In genomic region chr11:106215927-106216729, GRCm38 (mm10) we compare ENCODE assay signal across 8 mouse cellular contexts. TPM values are rescaled to one million over a fixed set of nuclear protein-coding genes. Genes with fewer than 3 reads are reported as not detected.
DNase-seq lines count a peak whose midpoint lies in the region; ATAC-seq and TF ChIP-seq lines count a peak whose summit lies in the region.

Ccdc47 (minus strand) TSS chr11:106216344.

- H3K27ac ChIP-seq in heart, embryonic 10.5 days, result peak within 1 kb of the TSS; percentile 97
- peak within 1 kb of the TSS; percentile 98 for H3K27ac ChIP-seq in kidney, embryonic 15.5 days
- H3K27ac ChIP-seq in stomach, embryonic 14.5 days (ENCODE audit: low read length), result peak within 1 kb of the TSS; percentile 98

- H3K9ac ChIP-seq in kidney, embryonic 15.5 days, result peak within 1 kb of the TSS; percentile 99
- H3K9ac ChIP-seq in stomach, embryonic 14.5 days (replicated peaks; ENCODE audit: low read depth, low read length), result peak within 1 kb of the TSS; percentile 91

- TF ChIP-seq CTCF in C2C12 (IDR thresholded peaks at IDR 0.05; ENCODE audit: control insufficient read depth, insufficient read depth, insufficient read length), result no peak

- H3K9me3 ChIP-seq in heart, embryonic 10.5 days, result no peaks in the 10 kb centered on the region
- H3K9me3 ChIP-seq in kidney, embryonic 15.5 days (replicated peaks), result no peaks in the 10 kb centered on the region
- no peaks in the 10 kb centered on the region for H3K9me3 ChIP-seq in stomach, embryonic 14.5 days (ENCODE audit: control insufficient read depth, low read depth, low read length)

- H3K27me3 ChIP-seq in C2C12 (ENCODE audit: control insufficient read depth, insufficient read depth, insufficient read length), result no peaks in the 10 kb centered on the region
- no peaks in the 10 kb centered on the region for H3K27me3 ChIP-seq in heart, embryonic 10.5 days (ENCODE audit: insufficient read depth, poor library complexity, severe bottlenecking)
- no peaks in the 10 kb centered on the region for H3K27me3 ChIP-seq in kidney, embryonic 15.5 days
- no peaks in the 10 kb centered on the region for H3K27me3 ChIP-seq in stomach, embryonic 14.5 days (ENCODE audit: control insufficient read depth, insufficient read depth, low read length)

- peak within 1 kb of the TSS; percentile 94 for H3ac ChIP-seq in C2C12 (ENCODE audit: control insufficient read depth, insufficient read length, low read depth)

- peak within 1 kb of the TSS; percentile 99 for H3K4me3 ChIP-seq in C2C12 (ENCODE audit: insufficient read depth, poor library complexity, severe bottlenecking)
- H3K4me3 ChIP-seq in heart, embryonic 10.5 days, result peak within 1 kb of the TSS; percentile 93
- H3K4me3 ChIP-seq in kidney, embryonic 15.5 days (replicated peaks), result peak within 1 kb of the TSS; percentile 97
- peak within 1 kb of the TSS; percentile 73 for H3K4me3 ChIP-seq in stomach, embryonic 14.5 days (ENCODE audit: low read depth, low read length)

- H3K4me2 ChIP-seq in kidney, embryonic 15.5 days, result peak within 1 kb of the TSS; percentile 66
- peak within 1 kb of the TSS; percentile 77 for H3K4me2 ChIP-seq in stomach, embryonic 14.5 days (replicated peaks; ENCODE audit: low read depth, low read length)

- under 1% methylated on average over 46 of the region's 46 CpGs for WGBS in heart, embryonic 10.5 days
- 0% methylated on average over 46 of the region's 46 CpGs for WGBS in kidney, embryonic 15.5 days
- WGBS in stomach, embryonic 14.5 days, result under 1% methylated on average over 46 of the region's 46 CpGs

- peaks cover 77% of the 10 kb centered on the region for H3K79me3 ChIP-seq in C2C12 (ENCODE audit: low read depth)

- peaks cover 21% of the 10 kb centered on the region for H3K4me1 ChIP-seq in heart, embryonic 10.5 days
- H3K4me1 ChIP-seq in kidney, embryonic 15.5 days, result peaks cover 28% of the 10 kb centered on the region
- H3K4me1 ChIP-seq in stomach, embryonic 14.5 days (ENCODE audit: control insufficient read depth, insufficient read depth, low read length), result peaks cover 16% of the 10 kb centered on the region

- peak; percentile 100 for DNase-seq in brain, adult 2 months (ENCODE audit: low read depth, low spot score)
- peak; percentile 99 for DNase-seq in heart, embryonic 10.5 days (ENCODE audit: low spot score)
- peak; percentile 97 for DNase-seq in liver

- H3K36me3 ChIP-seq in C2C12 (ENCODE audit: control insufficient read depth, insufficient read depth), result peaks cover 34% of the 10 kb centered on the region
- peaks cover 21% of the 10 kb centered on the region for H3K36me3 ChIP-seq in heart, embryonic 10.5 days
- peaks cover 24% of the 10 kb centered on the region for H3K36me3 ChIP-seq in kidney, embryonic 15.5 days
- peaks cover 18% of the 10 kb centered on the region for H3K36me3 ChIP-seq in stomach, embryonic 14.5 days (ENCODE audit: control insufficient read depth, insufficient read depth, low read length)

- H3K79me2 ChIP-seq in C2C12 (ENCODE audit: control insufficient read depth, insufficient read depth), result peaks cover 97% of the 10 kb centered on the region

- ATAC-seq in erythroblast, adult 5-6 weeks (replicated peaks; ENCODE audit: low FRiP score, poor library complexity, severe bottlenecking), result peak; percentile 87
- peak; percentile 98 for ATAC-seq in kidney, embryonic 15.5 days (replicated peaks; ENCODE audit: low FRiP score)
- peak; percentile 93 for ATAC-seq in monocyte, adult 5-6 weeks (replicated peaks; ENCODE audit: insufficient number of reproducible peaks, low FRiP score, low TSS enrichment, poor library complexity, severe bottlenecking)
- peak; percentile 98 for ATAC-seq in stomach, embryonic 14.5 days (ENCODE audit: insufficient number of reproducible peaks, insufficient read depth, low FRiP score, low read depth)

TF ChIP-seq in C2C12, 6 proteins besides CTCF, POLR2A, EP300 and RAD21:
- TF ChIP-seq FOSL1 (IDR thresholded peaks at IDR 0.05; ENCODE audit: insufficient read depth, low read length, poor library complexity, severe bottlenecking) (no peak), MYOG (IDR thresholded peaks at IDR 0.05; ENCODE audit: control insufficient read depth, extremely low read depth, insufficient read length) (no peak), MYOD1 (IDR thresholded peaks at IDR 0.05; ENCODE audit: control insufficient read depth, insufficient read length, low read depth) (no peak), USF1 (IDR thresholded peaks at IDR 0.05; ENCODE audit: low read depth) (no peak), CEBPB (IDR thresholded peaks at IDR 0.05; ENCODE audit: low read depth) (peak; percentile 94), MAX (IDR thresholded peaks at IDR 0.05) (peak; percentile 96)
TF ChIP-seq in C2C12: peak in this region for 2.

RNA-seq across cellular contexts. Expression of gene Ccdc47, which starts in this region (rescaled TPM):
- 16.6 TPM for polyA plus RNA-seq in C2C12 (2012; fragmentation: generic; extraction: Trizol)
- total RNA-seq in erythroblast, adult 5-6 weeks (2015; ENCODE audit: low replicate concordance), result 11.5 and 15.2 TPM in 2 replicates
- 38.8 and 57.4 TPM in 2 replicates for total RNA-seq in erythroblast, adult 5-6 weeks (2017; ENCODE audit: low replicate concordance)
- 85.0 and 91.2 TPM in 2 replicates for polyA plus RNA-seq in heart, embryonic 10.5 days (2016; fragmentation: Nextera tagmentation; extraction: Ambion mirVana)
- polyA plus RNA-seq in kidney, embryonic 15.5 days (2015; fragmentation: Nextera tagmentation; extraction: Ambion mirVana), result 85.4 and 89.5 TPM in 2 replicates
- total RNA-seq in monocyte, adult 5-6 weeks (2017), result 131 to 182 TPM (median 140 TPM) in 3 replicates
- polyA plus RNA-seq in stomach, embryonic 14.5 days (2014; fragmentation: Nextera tagmentation; extraction: Ambion mirVana), result 60.2 and 68.1 TPM in 2 replicates

Comparison
In these comparisons a context has a peak if more than half of its experiments do, and no peak if none do; other contexts are left out.
1. Peak in every context shown above with its lines: DNase-seq, ATAC-seq, H3K4me3 ChIP-seq and H3K27ac ChIP-seq.